Mouse (Mus musculus) olfactory bulb, adult 2 months (tissue): ENCODE results near the gene Zfyve28.

Experiments used
- CTCF ChIP-seq: fragments of 200-500 bp; IDR thresholded peaks from 2 replicates; pipeline ENCODE4 v1.5.1; 2012; ENCODE audit warnings: low read depth, mild to moderate bottlenecking, low read length, moderate library complexity; ENCODE audit not compliant: insufficient read depth
- POLR2A ChIP-seq: fragments of 200-500 bp; IDR thresholded peaks from 2 replicates; pipeline ENCODE4 v1.6.1; 2012; ENCODE audit warnings: mild to moderate bottlenecking, low read depth, low read length, moderate library complexity; ENCODE audit not compliant: insufficient read depth

DNA sequence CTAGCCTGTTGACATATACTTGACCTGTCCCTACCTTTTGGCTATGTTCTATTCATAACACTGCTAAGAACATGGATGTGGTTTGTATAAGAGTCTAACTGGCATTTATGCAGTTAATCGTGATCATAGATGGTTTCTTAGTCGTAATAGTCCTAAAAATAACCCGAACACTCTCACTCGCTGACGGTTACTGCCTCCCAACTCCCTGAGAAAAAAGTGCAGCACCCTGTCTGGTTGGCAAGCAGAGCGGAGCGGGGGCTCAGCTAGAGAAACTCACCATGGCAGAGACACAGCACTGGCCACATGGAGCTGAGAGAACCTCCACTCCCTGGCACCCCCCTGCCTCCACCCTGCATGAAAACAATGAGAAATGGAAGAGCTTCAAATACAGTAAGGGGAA lies 7.3 kb downstream of the Zfyve28 start:
- TF ChIP-seq CTCF (no peak), POLR2A (no peak)
